Mouse (Mus musculus): ENCODE data around the gene Slc13a3. TPM values are rescaled to one million over a fixed set of nuclear protein-coding genes. Genes with fewer than 3 reads are reported as not detected.
"Not testable (repeated sequence)": the region's sequence is repeated elsewhere in the genome, so short reads cannot be mapped to it uniquely, and the experiment has no call there.

Gene Slc13a3
- total RNA-seq (2017) = not detected in 2 replicates

GRCm38 (mm10) chr2:165473003-165473402 lies at the start of gene Slc13a3:
Gene Slc13a3, minus strand, starts transcription at chr2:165473230.
- no peak for ATAC-seq (ENCODE audit: extremely low read depth, insufficient number of reproducible peaks, low FRiP score, poor library complexity, severe bottlenecking)

- no peak for ATAC-seq (ENCODE audit: extremely low read depth, insufficient number of reproducible peaks, low FRiP score, poor library complexity, severe bottlenecking)
These were observed 42.2 kb upstream of the Slc13a3 start for GRCm38 (mm10) chr2:165515178-165515728.

GRCm38 (mm10) chr2:165512870-165513600 lies 40.0 kb upstream of the Slc13a3 start:
- ATAC-seq (ENCODE audit: extremely low read depth, insufficient number of reproducible peaks, low FRiP score, poor library complexity, severe bottlenecking) = no peak

DNA sequence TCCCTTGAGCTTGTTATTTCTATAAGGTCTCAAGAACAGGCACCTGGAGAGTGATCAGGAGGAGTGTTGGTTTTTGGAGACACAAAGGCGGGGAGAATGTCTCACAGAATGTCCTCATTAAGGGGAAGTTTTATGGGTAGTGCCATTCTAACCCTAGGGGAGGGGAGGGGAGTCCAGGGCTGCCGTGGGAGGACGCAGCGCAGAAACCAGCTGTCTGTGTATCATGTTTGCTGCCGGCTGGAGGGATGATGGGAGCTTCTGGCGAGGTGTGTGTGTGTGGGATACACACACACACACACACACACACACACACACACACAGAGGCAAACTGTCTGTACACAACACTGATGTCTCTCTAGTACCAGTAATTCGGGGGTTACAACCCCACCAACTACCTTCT lies 39.4 kb upstream of the Slc13a3 start:
- no peak for ATAC-seq (ENCODE audit: extremely low read depth, insufficient number of reproducible peaks, low FRiP score, poor library complexity, severe bottlenecking)

GRCm38 (mm10) chr2:165511530-165511929 lies 38.5 kb upstream of the Slc13a3 start:
- not testable (repeated sequence) for ATAC-seq (ENCODE audit: extremely low read depth, insufficient number of reproducible peaks, low FRiP score, poor library complexity, severe bottlenecking)

DNA sequence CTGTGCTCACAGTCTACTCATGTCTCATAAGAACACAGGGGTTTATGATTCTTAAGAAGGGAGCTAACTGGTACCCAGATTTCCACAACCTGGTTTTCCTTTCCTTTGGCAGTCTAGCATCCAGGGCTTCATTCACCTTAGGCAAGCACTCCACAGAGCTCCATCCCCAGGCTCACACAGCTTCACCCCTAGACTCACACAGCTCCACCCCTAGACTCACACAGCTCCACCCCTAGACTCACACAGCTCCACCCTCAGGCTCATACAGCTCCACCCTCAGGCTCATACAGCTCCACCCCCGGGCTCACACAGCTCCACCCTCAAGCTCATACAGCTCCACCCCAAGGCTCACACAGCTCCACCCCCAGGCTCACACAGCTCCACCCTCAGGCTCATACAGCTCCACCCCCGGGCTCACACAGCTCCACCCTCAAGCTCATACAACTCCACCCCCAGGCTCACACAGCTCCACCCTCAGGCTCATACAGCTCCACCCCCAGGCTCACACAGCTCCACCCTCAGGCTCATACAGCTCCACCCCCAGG lies 38.0 kb upstream of the Slc13a3 start:
- not testable (repeated sequence) for ATAC-seq (ENCODE audit: extremely low read depth, insufficient number of reproducible peaks, low FRiP score, poor library complexity, severe bottlenecking)

DNA sequence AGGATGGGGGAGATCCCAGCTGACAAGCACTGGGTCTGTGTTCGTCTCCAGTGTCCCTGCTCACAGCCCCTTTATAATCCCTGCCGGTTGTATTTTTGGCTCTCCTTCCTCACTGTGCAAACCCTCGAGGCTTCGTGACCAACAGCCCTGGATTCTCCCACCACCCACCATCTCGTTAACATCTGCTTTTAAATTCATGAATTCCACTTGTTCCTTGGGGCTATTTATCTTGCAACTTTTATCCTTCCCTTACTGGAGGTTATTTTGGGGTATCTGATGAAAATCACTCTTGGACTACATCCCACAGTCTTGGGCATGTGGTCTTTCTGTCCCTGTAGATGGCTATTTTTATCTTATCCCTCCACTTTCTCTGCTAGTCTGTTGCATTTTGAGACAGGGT lies 37.4 kb upstream of the Slc13a3 start:
- ATAC-seq (ENCODE audit: extremely low read depth, insufficient number of reproducible peaks, low FRiP score, poor library complexity, severe bottlenecking) = no peak

DNA sequence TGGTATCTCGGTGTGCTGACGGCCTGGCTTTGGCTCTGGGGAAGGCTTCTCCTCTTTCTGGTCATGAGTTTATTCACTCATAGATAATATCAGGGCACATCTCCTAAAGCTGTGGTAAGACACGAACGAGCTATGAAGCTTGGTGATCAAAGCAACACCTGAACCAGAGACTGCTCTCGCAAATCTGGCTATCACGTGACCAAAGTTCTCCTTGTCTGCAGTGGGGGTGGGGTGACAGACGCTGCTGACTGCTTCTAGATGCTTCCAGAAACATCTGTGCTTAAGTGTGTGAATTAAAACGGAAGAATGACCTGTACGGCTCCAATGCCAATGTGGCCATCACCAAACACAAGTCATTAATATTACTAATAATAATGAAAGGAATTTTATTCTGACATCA lies 36.7 kb upstream of the Slc13a3 start:
- ATAC-seq (ENCODE audit: extremely low read depth, insufficient number of reproducible peaks, low FRiP score, poor library complexity, severe bottlenecking) = no peak

- ATAC-seq (ENCODE audit: extremely low read depth, insufficient number of reproducible peaks, low FRiP score, poor library complexity, severe bottlenecking) = no peak
These were observed 30.5 kb upstream of the Slc13a3 start, which contains the start of gene Slc2a10 for GRCm38 (mm10) chr2:165503259-165504203. Gene Slc2a10, plus strand, starts transcription at chr2:165503787.

DNA sequence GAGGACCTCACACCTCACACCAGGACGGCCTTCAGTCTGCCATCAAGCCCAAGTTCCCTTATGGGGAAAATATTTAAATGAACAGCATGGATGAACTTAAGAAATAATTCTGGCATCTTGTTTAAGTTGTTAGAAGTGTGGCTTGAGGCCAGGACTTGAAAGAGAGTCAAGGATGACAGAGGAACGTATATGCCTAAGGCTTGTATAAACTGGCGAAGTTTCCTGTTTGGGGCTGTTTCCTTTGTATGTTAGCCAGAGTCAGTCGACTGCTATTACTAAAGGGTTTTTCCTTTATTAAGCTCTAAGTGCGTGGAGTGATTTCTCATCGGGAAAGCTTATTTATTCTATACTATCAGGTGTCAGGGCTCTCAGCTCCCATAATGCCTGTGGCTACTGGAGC lies 25.8 kb upstream of the Slc13a3 start:
- ATAC-seq (ENCODE audit: extremely low read depth, insufficient number of reproducible peaks, low FRiP score, poor library complexity, severe bottlenecking) = no peak

- ATAC-seq (ENCODE audit: extremely low read depth, insufficient number of reproducible peaks, low FRiP score, poor library complexity, severe bottlenecking) = no peak
These were observed 24.8 kb upstream of the Slc13a3 start for GRCm38 (mm10) chr2:165497706-165498275.

- no peak; the same call in 1 of the 2 replicates for ATAC-seq (ENCODE audit: extremely low read depth, insufficient number of reproducible peaks, low FRiP score, poor library complexity, severe bottlenecking)
These were observed 23.2 kb upstream of the Slc13a3 start for GRCm38 (mm10) chr2:165496251-165496650.

DNA sequence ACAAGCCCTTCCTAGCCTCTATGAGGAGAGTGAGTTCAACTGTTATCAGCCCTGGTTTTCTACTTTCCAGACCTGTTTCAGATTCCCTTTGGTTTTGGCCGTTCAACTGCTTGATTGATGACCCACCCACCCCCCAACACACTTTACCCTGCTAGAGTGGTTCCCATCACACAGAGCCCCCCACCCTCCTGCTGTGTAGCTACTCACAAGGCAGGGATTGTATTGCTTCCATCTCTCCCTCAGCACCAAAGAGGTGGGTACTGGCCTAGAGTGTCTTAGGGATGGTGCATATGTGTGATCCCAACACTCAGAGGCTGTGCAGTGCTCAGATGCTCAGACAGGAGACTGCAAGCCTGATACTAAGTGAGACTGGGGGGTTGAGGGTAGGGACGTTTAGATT lies 21.5 kb upstream of the Slc13a3 start:
- ATAC-seq (ENCODE audit: extremely low read depth, insufficient number of reproducible peaks, low FRiP score, poor library complexity, severe bottlenecking) = no peak

- ATAC-seq (ENCODE audit: extremely low read depth, insufficient number of reproducible peaks, low FRiP score, poor library complexity, severe bottlenecking) = no peak
These were observed 20.7 kb upstream of the Slc13a3 start for GRCm38 (mm10) chr2:165493587-165494210.

DNA sequence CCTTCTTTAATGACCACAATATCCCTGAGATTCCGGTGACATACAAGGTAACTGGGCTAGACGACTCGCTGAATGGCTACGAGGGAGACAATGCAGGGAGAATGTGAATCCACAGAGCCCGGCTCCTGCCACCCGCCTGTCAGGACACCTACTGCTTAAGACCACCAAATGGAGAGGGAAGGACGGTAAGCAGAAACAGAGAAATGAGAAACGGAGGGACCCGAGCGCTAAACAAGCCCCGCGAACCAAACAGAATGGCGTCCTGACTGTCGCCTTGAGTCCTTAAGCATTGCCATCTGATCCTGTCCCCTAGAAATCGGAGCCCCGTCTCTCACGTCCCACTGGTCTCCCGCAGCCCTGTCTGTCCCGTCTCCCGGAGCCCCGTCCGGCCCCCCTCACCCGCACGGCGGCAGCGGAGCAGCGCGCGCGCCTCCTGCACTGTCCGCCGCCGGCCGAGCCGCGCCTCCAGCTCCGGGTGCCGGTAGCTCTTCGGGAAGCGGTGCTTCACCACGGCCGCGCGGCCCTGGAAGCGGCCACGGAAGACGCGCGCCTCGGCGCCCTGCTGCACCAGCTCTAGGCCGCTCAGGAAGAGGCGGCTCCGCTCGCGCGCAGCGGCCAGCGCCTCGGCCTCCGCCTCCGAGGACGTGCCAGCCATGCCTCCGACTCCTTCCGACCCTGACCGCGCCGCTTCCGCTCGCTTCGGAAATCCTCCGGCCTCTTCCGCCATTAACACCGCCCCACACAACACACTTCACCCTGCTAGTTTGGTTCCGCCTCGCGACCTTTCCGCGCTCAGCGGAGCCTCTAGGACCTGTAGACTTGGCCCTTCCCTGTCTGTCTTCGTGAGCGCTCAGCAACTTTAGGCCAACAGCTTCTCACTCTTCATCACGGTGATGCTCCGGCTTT lies 19.9 kb upstream of the Slc13a3 start, which contains the start of gene Trp53rka:
TSS of gene Trp53rka (minus strand) at position 677 of the 906 bp plus-strand sequence.
- ATAC-seq (ENCODE audit: extremely low read depth, insufficient number of reproducible peaks, low FRiP score, poor library complexity, severe bottlenecking) = peak; percentile 67

GRCm38 (mm10) chr2:165486881-165487535 lies 14.0 kb upstream of the Slc13a3 start:
- peak; percentile 30; the same call in 1 of the 2 replicates for ATAC-seq (ENCODE audit: extremely low read depth, insufficient number of reproducible peaks, low FRiP score, poor library complexity, severe bottlenecking)

DNA sequence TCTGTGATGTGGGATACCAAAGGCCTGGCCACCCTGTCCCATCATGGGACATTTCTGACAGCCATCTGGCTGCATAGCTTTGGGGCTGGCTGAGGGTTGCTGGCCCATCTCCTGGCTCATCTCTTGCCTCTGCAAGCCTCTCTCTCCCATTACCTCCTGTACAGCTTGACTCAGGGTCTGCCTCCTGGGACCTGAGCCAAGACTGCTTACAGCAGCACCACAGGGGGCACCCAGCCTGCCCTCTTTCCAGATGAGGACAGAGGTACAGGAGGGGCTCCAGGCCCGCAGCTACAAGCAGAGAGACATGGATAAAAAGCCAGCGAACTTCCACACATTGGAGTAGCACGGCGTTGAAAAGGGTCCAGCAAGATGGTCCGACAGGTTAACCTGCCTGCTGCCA lies 13.4 kb upstream of the Slc13a3 start:
- no peak for ATAC-seq (ENCODE audit: extremely low read depth, insufficient number of reproducible peaks, low FRiP score, poor library complexity, severe bottlenecking)

All from neutrophil, adult 5-6 weeks (primary cell).